Mouse (Mus musculus) liver, embryonic 16.5 days (tissue): ENCODE results near the gene Fcor. TPM values are rescaled to one million over a fixed set of nuclear protein-coding genes. Genes with fewer than 3 reads are reported as not detected.

Experiments
- ATAC-seq: fragments of 200-750 bp; cut with Nextera tagmentation; 2 replicates; pipeline ENCODE4 v1.8.0; 2017; ENCODE audit warnings: low read depth, mild to moderate bottlenecking, moderate number of reproducible peaks, moderate library complexity
- H3K27ac ChIP-seq: fragments of 300-500 bp; sonication (generic); 2 replicates; pipeline ENCODE4 v1.5.1; 2014; ENCODE audit warnings: mild to moderate bottlenecking, low read length
- H3K27me3 ChIP-seq: fragments of 300-500 bp; sonication (generic); 2 replicates; pipeline ENCODE4 v1.6.1; 2014; ENCODE audit warnings: low read depth, low read length, mixed read lengths; ENCODE audit not compliant: control insufficient read depth, insufficient read depth
- H3K36me3 ChIP-seq: fragments of 300-500 bp; sonication (generic); 2 replicates; pipeline ENCODE4 v1.6.1; 2014; ENCODE audit warnings: mild to moderate bottlenecking; ENCODE audit not compliant: control insufficient read depth, insufficient read depth
- H3K4me1 ChIP-seq: fragments of 300-500 bp; sonication (generic); 2 replicates; pipeline ENCODE4 v1.6.1; 2014; ENCODE audit warnings: low read depth, low read length, mixed read lengths; ENCODE audit not compliant: control insufficient read depth
- H3K4me2 ChIP-seq: fragments of 300-500 bp; sonication (generic); 2 replicates; pipeline ENCODE4 v1.6.1; 2014; ENCODE audit warnings: low read depth, low read length, mixed read lengths
- H3K4me3 ChIP-seq: fragments of 300-500 bp; sonication (generic); 2 replicates; pipeline ENCODE4 v1.5.1; 2014; ENCODE audit warnings: low read depth, mild to moderate bottlenecking, low read length
- H3K9ac ChIP-seq: fragments of 300-500 bp; sonication (generic); 2 replicates; pipeline ENCODE4 v1.6.1; 2014; ENCODE audit warnings: low read depth, low read length
- H3K9me3 ChIP-seq: fragments of 300-500 bp; sonication (generic); replicated peaks from 2 replicates; pipeline ENCODE4 v1.6.1; 2016; ENCODE audit warnings: low read length; ENCODE audit not compliant: control insufficient read depth
- WGBS: fragments of 180-500 bp; shearing (Covaris S2); extraction: QIAGEN DNeasy Blood & Tissue Kit; methylation state at CpG from one replicate; pipeline ENCODE4 v1.1.7; 2014; ENCODE audit not compliant: insufficient replicate concordance; 5-methylcytosine and 5-hydroxymethylcytosine counted together
- polyA plus RNA-seq: library from polyadenylated mRNA; unstranded; fragments of >200 nt; fragmentation: Nextera tagmentation; extraction: Ambion mirVana; gene quantifications from 2 replicates; pipeline ENCODE4 v1.2.1, GENCODE M21; 2015

Gene Fcor
- 3.9 and 4.0 TPM in 2 replicates for polyA plus RNA-seq

GRCm38 (mm10) chr8:3671980-3672491 is at the start of gene Fcor:
Gene Fcor (minus strand): TSS chr8:3672362.
- peak within 1 kb of the TSS; percentile 54 for H3K9ac ChIP-seq
- H3K27ac ChIP-seq = 0 out of 2 replicates have a peak within 1 kb of the TSS, but pooled peaks have one; percentile 12
- H3K4me3 ChIP-seq = peak within 1 kb of the TSS; percentile 63
- H3K4me1 ChIP-seq = peaks cover 10% of the 10 kb centered on the region
- no peaks in the 10 kb centered on the region for H3K9me3 ChIP-seq
- H3K4me2 ChIP-seq = peak within 1 kb of the TSS; percentile 70
- WGBS = under 1% methylated on average over 23 of the region's 23 CpGs
- H3K36me3 ChIP-seq = no peaks in the 10 kb centered on the region
- ATAC-seq = peak; percentile 33
- no peaks in the 10 kb centered on the region for H3K27me3 ChIP-seq

DNA sequence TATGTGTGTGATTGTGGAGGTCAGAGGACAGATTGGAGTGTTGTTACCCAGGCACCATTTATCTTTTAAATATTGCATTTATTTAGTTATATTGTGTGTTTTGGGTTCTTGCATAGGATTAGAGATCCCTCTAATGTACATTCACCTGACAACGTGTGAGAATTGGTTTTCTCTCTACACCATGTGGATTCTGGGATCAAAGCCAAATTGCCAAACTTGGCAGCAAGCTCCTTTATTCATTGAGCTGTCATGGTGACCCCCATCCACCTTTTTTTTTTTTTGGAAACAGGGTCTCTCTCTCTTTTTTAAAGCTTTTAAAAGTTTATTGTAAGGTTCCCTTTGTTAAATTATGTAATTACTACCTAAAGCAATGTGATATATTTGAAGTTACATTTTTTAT is 48.9 kb upstream of the Fcor start:
- Histone ChIP-seq H3K27ac (no peak overlapping the region), H3K9ac (no peak overlapping the region), H3K4me3 (no peak overlapping the region), H3K4me1 (no peaks in the 10 kb centered on the region), H3K9me3 (no peaks in the 10 kb centered on the region), H3K27me3 (no peaks in the 10 kb centered on the region), H3K36me3 (no peaks in the 10 kb centered on the region), H3K4me2 (no peak overlapping the region)
- 44% methylated on average over 1 of the region's 1 CpGs for WGBS
- ATAC-seq = no peak

- no peak for ATAC-seq
- Histone ChIP-seq H3K9ac (no peak within 1 kb of the TSS), H3K27ac (no peak within 1 kb of the TSS), H3K4me2 (no peak within 1 kb of the TSS), H3K36me3 (no peaks in the 10 kb centered on the region), H3K27me3 (no peaks in the 10 kb centered on the region), H3K4me1 (no peaks in the 10 kb centered on the region), H3K9me3 (no peaks in the 10 kb centered on the region), H3K4me3 (no peak within 1 kb of the TSS)
- WGBS = 38% methylated on average over 5 of the region's 5 CpGs
These were observed 48.4 kb upstream of the Fcor start, which contains the start of gene Clec4g for GRCm38 (mm10) chr8:3720551-3720950. Gene Clec4g (minus strand): TSS chr8:3720651.

DNA sequence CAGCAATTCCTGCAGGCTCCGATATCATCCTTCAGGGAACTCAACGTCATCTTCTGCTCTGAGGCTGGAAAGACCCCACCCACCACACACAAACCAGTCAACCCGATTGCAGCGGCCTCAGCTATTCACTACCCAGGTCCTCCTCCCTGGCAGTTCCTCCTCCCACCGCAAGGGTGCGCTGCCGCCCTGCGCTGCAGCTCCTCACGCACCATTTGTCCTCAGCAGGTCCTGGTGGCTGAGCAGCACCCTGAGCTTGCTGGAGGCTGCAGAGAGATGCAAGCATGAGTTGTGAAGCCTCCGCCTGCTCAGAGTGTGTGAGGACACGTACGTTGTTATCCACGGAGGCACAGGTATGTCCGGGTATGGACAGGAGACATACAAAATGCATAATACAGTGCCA is 46.4 kb upstream of the Fcor start:
- no peak overlapping the region for H3K9ac ChIP-seq
- H3K36me3 ChIP-seq = no peaks in the 10 kb centered on the region
- no peak overlapping the region for H3K4me3 ChIP-seq
- WGBS = 13% methylated on average over 14 of the region's 14 CpGs
- H3K27me3 ChIP-seq = no peaks in the 10 kb centered on the region
- no peak overlapping the region for H3K4me2 ChIP-seq
- no peaks in the 10 kb centered on the region for H3K9me3 ChIP-seq
- ATAC-seq = peak; percentile 61
- H3K27ac ChIP-seq = no peak overlapping the region
- no peaks in the 10 kb centered on the region for H3K4me1 ChIP-seq

GRCm38 (mm10) chr8:3717321-3717954 is 45.3 kb upstream of the Fcor start:
- 0 out of 2 replicates have a peak, but pooled peaks have one; percentile 43 for ATAC-seq
- H3K27ac ChIP-seq = no peak overlapping the region
- no peak overlapping the region for H3K4me3 ChIP-seq
- no peaks in the 10 kb centered on the region for H3K27me3 ChIP-seq
- H3K4me2 ChIP-seq = no peak overlapping the region
- H3K9ac ChIP-seq = no peak overlapping the region
- WGBS = 67% methylated on average over 12 of the region's 12 CpGs
- H3K36me3 ChIP-seq = no peaks in the 10 kb centered on the region
- no peaks in the 10 kb centered on the region for H3K9me3 ChIP-seq
- no peaks in the 10 kb centered on the region for H3K4me1 ChIP-seq

DNA sequence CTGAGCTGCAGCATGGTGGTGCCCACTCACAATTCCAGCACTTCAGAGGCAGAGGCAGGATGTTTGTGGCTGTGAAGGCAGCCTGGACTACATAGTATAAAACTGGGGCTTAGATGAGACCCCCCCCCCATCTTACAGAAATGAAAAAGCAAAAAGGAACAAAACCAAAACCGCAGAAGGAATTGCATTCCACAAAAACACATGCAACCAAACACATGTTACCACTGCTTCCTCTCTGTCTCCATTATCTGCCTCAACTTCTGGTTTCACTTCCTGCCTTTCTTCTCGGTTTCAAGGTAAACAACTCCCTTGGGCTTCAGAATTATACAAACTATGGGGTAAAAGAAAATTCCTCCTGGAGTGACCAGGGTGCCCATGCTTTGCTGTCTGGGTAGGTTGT is 39.5 kb upstream of the Fcor start:
- Histone ChIP-seq H3K36me3 (no peaks in the 10 kb centered on the region), H3K27ac (no peak overlapping the region), H3K27me3 (no peaks in the 10 kb centered on the region), H3K4me3 (no peak overlapping the region), H3K9me3 (no peaks in the 10 kb centered on the region), H3K4me2 (no peak overlapping the region), H3K9ac (no peak overlapping the region), H3K4me1 (no peaks in the 10 kb centered on the region)
- WGBS = 9% methylated on average over 2 of the region's 2 CpGs
- ATAC-seq = peak; percentile 21; the same call in 1 of the 2 replicates

- Histone ChIP-seq H3K36me3 (no peaks in the 10 kb centered on the region), H3K27me3 (no peaks in the 10 kb centered on the region), H3K4me2 (no peak overlapping the region), H3K4me3 (no peak overlapping the region), H3K9ac (no peak overlapping the region), H3K27ac (no peak overlapping the region), H3K4me1 (no peaks in the 10 kb centered on the region), H3K9me3 (no peaks in the 10 kb centered on the region)
- 39% methylated on average over 3 of the region's 3 CpGs for WGBS
- ATAC-seq = no peak
These were observed 38.1 kb upstream of the Fcor start for GRCm38 (mm10) chr8:3710312-3710711.

GRCm38 (mm10) chr8:3707611-3708010 is 35.4 kb upstream of the Fcor start:
- no peak; the same call in 1 of the 2 replicates for ATAC-seq
- no peaks in the 10 kb centered on the region for H3K4me1 ChIP-seq
- H3K4me2 ChIP-seq = no peak overlapping the region
- no peak overlapping the region for H3K9ac ChIP-seq
- no peaks in the 10 kb centered on the region for H3K27me3 ChIP-seq
- 54% methylated on average over 7 of the region's 7 CpGs for WGBS
- H3K4me3 ChIP-seq = no peak overlapping the region
- no peaks in the 10 kb centered on the region for H3K36me3 ChIP-seq
- H3K9me3 ChIP-seq = no peaks in the 10 kb centered on the region
- H3K27ac ChIP-seq = no peak overlapping the region

GRCm38 (mm10) chr8:3705711-3706110 is 33.5 kb upstream of the Fcor start:
- Histone ChIP-seq H3K27me3 (no peaks in the 10 kb centered on the region), H3K27ac (no peak overlapping the region), H3K9me3 (no peaks in the 10 kb centered on the region), H3K36me3 (no peaks in the 10 kb centered on the region), H3K4me2 (no peak overlapping the region), H3K4me3 (no peak overlapping the region), H3K4me1 (no peaks in the 10 kb centered on the region), H3K9ac (no peak overlapping the region)
- no peak for ATAC-seq
- WGBS = 41% methylated on average over 4 of the region's 4 CpGs
